Mouse (Mus musculus): Measurements from ENCODE around the gene Cd2bp2.
"Not testable (repeated sequence)": the region's sequence is repeated elsewhere in the genome, so short reads cannot be mapped to it uniquely, and the experiment has no call there.

Cd2bp2 gene

DNA sequence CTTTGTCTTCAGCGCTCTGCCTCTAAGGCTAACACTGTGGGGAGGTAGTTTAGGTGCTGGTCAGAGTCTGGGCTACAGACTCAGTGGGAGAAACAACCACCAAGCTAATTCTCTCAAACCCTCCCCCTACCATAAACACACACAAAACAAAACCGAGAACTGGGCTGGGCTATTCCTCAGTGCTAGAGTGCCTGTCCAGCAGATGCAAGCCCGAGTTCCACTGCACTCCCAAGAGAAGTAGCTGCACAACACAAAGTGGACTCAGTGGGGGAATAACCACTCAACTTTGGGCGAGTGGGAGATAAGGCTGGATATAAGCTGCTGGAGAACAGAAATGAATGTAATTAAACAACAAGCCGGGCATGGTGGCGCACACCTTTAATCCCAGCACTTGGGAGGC is 5.2 kb downstream of the Cd2bp2 start:
- no peak for DNase-seq (ENCODE audit: low spot score in 2 of 2)

DNA sequence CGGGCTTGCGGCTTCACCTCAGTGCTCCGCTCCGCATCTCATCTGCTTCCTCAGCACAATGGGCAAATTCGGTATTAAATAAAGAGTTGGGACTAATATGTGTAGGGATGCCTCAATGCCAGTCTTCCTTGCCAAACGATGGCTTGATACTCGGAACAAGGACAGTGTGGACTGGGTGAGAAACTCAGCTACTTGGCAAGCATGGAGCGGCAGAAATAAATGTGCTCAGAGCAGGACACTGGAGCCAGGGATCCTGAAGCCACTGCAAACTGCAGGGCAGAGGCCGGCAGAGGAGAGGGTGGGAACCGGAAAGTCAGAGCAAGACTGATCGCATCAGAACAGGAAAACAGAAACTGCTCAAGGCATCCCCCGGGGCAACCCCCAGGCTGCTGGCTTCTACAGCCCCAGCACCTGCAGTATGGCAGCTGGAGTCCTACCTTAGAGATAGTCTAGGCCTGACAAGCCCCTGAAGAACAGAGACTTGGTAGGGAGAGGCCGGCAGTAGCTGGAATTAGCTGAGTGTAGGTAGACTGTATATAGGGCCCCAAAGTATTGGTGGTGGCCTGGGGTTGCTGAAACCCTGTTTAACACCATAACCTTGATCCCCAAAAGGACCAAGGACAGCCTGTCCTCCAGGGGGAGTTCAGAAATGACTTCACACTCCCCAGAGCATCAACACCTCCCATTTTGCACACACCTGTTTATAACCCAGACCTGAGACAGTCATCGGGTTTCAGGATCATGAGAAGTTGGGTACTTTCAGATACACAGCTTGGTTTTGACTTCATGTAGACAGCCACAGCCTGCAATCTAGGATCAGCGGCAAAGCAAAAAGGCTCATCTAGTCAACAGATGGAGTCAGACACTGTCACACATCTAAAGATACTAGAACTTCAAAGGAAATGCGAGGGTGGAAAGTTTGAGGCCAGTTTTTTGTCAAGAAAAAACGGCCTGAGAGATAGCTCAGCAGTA is 7.3 kb downstream of the Cd2bp2 start:
- peak in 1 of 2 experiments; percentile 44 for DNase-seq (ENCODE audit: low spot score in 2 of 2)

DNA sequence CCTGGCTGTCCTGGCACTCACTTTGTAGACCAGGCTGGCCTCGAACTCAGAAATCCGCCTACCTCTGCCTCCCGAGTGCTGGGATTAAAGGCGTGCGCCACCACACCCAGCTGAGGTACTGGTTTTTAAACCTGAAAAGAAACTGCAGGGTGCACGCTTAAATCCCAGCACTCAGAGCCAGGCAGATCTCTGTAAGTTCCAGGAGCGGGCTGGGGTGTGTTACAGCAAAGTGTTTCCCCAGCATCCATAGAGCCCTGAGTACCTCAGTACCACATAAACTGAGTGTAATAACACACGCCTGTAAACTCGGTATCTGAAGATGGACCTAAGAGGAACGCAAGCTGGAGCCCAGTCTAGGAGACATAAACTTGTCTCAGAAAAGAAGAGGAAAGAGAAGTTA is 8.5 kb downstream of the Cd2bp2 start:
- no peak for DNase-seq (ENCODE audit: low spot score in 2 of 2)

DNA sequence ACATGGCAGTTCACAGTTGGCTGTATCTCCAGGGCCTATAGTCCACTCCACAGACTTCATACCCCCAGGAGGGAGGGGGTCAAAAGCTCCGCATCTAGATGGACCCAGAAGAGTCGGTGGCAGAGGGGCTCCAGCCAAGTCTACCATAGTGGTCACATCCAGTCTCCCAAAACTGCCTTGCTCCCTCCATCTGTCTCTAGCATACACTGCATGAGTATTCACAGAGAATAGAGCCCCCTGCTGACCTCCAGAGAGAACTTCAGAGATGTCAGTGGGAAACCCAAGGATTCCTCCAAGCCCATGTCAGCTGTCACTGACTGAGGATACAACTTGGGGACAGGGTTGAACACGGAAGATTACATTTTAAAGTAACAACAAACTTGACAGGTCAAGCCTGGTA is 10.2 kb downstream of the Cd2bp2 start:
- peak in 1 of 2 experiments; percentile 41 for DNase-seq (ENCODE audit: low spot score in 2 of 2)

DNA sequence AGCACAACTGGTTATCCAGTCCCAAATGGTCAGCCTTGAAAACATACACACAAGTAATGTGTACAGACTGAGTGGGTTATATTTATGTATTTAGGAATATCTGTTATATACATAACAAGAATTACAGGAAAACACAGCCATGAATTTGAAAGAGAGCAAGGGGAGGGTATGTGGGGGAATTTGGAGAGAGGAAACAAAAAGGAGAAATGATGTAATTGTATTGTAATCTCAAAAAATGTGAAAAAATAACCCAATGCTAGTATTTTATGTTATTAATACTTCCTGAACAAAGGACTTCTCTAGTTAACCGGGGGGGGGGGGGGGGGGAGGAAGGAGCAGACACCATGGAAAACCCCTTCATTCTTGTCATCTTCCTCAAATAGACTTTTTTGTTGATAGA is 11.1 kb downstream of the Cd2bp2 start:
- no peak for DNase-seq (ENCODE audit: low spot score in 2 of 2)

DNA sequence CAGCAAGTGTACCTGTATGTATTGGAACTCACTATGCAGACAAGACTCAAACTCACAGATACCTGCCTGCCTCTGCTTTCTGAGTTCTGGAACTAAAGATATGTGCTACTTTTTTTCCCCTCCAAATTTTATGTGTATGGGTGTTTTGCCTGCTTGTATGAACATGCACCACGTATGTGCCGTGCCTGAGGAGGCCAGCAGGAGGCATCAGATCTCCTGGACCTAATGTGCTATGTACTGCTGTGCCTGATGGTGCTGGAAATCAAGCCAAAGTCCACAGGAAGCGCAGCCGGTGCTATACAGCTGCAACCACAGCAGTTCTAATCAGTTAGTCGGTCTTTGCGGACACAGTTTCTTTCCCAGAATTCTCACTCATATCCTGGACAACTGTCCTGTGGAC is 12.0 kb downstream of the Cd2bp2 start:
- DNase-seq (ENCODE audit: low spot score in 2 of 2) = peak in 1 of 2 experiments; percentile 69

DNA sequence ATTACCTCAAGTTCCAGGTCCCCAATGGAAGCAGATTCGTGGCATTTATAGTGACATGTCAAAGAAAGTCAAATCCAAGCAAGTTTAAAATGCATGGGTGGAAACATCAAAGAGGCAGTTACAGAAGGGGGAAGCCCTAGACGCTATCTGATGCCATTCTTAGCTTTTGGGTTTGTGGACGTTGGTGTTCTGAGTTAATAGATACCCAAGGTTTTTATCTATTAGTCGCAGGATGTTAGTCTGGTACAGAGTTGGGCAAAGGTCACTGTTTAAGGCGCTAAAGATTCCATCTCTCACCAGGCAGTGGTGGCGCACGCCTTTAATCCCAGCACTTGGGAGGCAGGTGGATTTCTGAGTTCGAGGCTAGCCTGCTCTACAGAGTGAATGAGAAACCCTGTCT is 12.5 kb downstream of the Cd2bp2 start:
- DNase-seq (ENCODE audit: low spot score in 2 of 2) = no peak

DNA sequence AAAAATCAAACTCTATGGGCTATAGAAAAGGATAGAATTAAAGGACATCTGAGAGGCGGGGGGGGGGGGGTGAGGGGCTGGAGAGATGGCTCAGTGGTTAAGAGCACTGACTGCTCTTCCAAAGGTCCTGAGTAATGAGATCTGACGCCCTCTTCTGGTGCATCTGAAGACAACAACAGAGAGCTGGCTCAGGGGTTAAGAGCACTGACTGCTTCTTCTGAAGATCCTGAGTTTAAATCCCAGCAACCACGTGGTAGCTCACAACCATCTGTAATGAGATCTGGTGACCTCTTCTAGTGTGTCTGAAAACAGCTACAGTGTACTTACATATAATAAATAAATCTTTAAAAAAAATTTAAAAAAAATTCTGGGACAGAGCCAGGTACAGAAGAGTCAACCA is 14.1 kb downstream of the Cd2bp2 start:
- DNase-seq (ENCODE audit: low spot score in 2 of 2) = not testable (repeated sequence)

DNA sequence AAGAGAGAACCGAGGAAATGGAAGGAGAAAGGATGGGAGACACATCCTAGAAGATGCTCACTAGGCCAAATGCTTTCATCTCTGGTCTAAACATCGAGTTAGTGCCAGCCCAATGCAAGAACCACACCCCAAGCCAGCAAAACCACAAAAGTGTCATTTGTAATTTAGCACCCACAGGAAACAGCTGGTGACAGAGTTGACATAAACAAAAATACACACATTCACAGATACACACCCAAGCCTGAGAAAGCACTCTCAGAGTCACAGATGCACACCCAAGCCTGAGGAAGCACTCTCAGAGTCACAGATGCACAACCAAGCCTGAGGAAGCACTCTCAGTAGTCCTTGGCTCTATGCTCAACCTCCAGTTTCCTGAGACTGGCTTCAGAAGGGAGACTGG is 15.1 kb downstream of the Cd2bp2 start:
- peak in 1 of 2 experiments; percentile 47 for DNase-seq (ENCODE audit: low spot score in 2 of 2)

DNA sequence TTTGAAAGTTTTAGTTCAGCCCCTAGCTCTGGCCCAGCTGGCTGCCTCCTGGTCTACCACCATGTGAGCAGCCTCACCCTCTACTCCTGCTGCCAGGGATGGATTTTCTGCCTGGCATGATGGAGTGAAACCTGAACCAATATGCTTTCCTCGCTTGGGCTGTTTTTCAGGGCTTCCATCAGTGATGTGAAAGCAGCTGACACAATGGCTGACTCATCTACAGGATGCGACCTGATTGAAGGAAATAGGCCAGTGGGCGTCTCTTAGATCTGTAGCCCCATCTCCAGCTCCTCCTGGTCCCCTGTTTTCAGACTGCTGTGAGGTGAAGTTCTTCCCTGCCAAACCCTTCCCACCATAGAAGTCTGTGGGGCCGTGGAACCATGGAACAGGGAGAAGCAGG is 18.9 kb downstream of the Cd2bp2 start:
- no peak for DNase-seq (ENCODE audit: low spot score in 2 of 2)

DNA sequence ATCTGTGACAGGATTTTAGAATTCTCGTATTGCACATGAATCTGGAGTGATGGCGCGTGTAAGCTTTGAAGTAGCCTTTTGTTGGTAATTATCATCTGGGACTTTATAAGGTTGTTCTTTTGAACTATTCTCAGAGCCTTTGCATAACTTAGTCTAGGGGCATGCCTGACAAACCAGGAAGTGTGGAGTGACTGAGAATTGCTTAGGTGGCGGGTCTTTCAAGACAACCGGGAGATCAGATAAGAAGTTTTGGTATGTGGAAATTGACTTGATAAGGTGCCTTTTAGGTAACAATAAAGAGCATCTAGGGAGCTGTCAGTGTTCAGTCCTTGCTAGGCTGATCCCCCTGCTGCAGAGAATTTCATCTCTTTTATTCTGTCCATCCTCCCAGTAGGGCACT is 29.3 kb downstream of the Cd2bp2 start:
- DNase-seq (ENCODE audit: low spot score in 2 of 2) = no peak

DNA sequence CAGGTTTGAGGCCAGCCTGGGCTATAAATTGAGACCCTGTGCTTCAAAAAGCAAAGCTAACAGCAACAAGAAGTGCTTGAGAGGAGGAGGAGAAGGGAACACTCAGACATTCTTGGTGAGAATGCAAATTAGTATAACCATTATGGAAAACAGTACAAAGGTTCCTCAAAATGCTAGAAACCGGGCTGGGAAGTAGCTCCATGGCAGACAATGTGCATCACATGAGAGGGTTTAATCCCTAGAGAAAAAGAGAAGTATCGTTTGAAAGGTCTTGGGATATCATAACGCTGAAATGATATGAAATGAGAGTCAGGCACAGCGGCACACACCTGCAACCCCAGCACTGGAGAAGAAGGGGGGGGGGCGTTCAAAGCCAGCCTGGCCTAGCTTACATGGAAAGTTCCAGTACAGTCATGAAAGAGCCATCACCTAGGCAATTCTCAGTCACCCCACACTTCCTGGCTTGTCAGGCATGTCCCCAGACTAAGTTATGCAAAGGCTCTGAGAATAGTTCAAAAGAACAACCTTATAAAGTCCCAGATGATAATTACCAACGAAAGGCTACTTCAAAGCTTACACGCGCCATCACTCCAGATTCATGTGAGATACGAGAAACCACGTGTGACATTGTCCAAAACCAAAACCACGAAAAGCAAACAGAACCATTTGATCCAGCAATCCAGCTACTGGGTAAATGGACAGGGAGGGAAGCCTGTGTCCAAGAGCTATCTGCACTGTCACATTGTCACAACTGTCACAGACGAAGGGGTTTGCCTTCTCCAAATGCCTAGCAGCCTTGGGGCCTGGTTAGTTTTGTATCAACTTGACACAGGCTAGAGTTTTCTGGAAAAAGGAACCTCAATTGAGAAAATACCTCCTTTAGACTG is 30.0 kb downstream of the Cd2bp2 start:
- DNase-seq (ENCODE audit: low spot score in 2 of 2) = no peak

DNA sequence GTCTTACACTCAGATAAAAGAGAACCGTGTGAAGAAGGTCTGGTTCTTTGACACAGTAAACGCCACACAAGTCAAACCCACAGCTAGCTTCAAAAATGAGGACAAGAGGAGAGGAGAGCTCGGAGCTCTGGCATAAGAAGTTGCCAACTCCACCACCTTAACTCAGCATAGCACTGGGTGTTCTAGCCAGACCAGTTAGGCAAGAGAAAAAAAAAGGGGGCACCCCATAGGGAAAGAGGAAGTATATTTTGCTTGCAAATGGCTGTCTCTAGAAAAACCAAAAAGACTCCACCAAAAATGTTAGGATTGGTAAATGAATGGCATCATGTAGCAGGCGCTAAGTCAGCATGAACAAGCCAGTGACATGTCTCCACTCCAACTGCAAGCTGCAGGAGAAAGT is 31.8 kb downstream of the Cd2bp2 start:
- no peak for DNase-seq (ENCODE audit: low spot score in 2 of 2)

DNA sequence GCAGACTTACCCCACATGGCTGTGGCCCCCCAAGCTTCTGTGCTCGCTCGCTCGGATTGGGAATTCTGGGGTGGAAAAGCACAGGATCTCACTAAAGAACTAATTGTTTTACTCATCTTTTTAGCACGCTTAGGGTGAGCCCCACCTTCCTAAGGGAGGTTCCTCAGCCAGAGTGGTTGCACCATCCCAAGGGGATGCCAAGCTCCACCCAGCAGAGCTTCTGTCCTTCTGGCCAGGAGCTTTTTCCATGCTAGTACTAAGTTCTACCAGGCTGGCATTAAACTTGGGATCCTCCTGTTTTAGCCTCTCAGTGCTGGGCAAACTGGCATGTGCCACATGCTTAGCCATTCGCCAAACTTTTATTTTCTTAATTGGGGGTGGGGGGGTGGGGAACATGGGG is 33.3 kb downstream of the Cd2bp2 start:
- no peak for DNase-seq (ENCODE audit: low spot score in 2 of 2)

DNA sequence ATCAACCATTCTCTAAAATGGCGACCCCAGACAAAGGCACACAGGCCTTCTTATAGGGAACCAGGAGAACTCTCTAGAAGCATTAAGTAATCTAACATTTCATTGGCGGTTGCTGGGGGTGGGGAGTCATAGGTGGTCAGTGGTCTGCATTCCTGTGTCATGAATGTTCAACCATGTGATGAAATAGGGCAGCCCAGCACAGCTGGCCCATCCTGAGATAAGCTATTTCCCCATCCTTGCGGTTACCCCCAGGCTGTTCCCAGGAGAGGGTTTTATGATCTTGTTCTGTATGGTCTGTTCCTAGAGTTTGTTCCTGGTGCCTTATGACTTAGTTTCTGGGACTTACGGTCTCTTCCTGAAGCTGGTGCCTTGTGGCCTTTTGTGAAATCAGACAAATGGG is 38.3 kb downstream of the Cd2bp2 start:
- no peak for DNase-seq (ENCODE audit: low spot score in 2 of 2)

DNA sequence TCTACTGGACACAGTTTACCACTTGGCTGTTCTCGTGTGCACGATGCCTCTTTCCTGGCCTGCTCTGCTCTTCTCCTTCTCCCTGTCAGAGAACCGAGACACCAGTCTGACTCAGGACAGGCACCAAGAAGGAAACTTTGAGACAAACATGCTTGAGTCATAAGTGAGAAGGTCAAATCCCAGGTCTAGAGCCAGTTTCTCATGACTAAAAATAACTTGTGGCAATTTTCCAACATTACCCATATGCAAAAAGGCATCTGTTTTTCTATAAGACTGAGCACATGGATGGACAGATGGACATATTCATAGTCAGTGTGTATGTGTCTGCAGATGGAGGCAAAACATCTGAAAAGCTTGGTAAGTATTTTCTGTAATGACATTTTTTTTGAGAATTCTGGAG is 42.4 kb downstream of the Cd2bp2 start:
- no peak for DNase-seq (ENCODE audit: low spot score in 2 of 2)

DNA sequence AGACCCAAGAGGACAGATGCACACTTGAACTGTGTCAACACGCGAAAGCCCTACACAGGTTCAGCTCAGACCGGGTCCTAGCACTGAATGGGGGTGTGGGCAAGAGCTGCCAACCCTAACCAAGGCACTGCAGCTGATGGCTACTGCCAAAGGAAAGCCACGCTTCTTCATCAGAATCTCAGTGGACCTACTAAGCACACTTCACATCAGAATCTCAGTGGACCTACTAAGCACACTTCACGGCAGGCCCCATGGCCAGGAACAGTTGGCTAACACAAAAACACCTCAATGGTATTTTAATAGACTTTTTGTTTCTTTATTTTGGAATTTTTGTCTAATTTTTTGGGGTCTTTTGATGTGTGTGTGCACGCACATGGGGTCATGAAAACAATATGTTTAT is 43.4 kb downstream of the Cd2bp2 start:
- no peak for DNase-seq (ENCODE audit: low spot score in 2 of 2)

DNA sequence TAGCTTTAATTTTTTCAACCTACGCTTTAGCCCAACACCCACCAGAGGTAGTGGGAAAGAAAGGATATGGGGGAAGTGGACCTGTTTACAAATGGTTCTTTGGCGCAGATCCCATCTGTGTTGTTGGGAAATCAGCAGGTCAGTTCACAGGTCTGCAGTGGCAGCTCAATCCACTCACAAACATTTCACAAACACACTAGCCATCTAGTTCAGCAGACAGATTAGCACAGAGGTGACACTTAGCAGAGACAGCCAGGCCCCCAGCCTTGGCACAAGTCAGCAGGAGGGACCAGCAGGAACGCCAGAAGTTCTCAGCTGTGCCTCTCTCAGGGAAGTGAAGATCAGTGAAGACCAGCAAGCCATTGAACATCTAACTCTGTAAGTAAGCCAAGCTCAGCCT is 47.9 kb downstream of the Cd2bp2 start:
- DNase-seq (ENCODE audit: low spot score in 2 of 2) = no peak

DNA sequence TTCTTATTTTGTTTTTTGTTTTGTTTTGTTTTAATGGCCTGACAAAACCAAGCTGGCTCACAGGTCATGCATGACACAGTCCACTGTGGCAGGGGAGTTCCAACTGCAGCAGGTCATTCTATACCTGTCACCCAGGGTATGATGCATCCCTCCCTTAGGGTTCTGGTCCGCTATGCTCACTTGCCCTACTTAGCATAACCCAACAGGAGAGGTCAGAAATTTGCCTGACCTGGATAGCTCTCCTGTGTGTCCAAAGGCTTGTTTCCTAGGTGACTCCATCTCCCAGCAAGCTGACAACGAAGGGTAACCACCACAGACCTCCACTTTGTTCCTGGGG is 49.6 kb downstream of the Cd2bp2 start:
- no peak for DNase-seq (ENCODE audit: low spot score in 2 of 2)

DNA sequence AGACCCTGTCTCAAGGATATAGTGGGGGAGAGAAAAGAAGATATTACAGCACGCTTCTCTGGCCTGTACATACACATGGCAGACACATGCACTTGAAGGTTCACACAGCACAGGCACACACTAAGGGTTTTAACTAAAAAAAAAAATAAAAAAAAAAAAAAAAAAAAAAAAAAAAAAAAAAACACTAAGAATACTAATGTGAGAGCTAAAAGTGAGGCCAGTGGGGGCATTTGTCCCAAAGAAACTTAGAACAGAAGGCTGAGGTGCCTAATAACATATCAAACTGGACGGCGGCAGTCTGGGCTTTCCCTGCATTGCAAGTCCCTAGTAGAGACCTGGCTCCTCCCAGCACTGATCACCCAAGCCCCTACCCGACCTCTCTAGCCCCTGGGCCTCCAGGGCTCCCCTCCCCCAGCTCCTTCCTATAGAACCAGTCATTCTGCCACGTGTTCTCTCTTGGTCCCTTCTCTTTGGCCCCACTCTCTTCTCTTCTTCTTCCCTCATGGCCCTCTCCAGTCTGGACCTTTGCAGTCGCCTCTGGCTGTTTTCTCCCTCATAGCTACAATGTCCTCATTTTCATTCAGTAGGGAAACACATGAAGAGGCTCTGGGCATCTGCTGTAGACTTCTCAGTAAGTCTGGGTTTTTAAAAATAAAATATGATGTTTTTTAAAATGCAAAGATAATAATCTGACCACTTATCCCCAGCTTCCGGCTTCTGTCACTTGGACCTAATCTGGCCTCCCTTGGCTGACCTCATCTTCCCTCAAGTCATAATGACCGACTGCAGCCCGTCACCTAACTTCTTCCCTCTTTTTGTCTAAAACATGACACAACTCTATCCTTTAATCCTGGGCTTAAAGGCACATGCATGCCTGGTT is 50.2 kb downstream of the Cd2bp2 start:
- no peak for DNase-seq (ENCODE audit: low spot score in 2 of 2)

DNA sequence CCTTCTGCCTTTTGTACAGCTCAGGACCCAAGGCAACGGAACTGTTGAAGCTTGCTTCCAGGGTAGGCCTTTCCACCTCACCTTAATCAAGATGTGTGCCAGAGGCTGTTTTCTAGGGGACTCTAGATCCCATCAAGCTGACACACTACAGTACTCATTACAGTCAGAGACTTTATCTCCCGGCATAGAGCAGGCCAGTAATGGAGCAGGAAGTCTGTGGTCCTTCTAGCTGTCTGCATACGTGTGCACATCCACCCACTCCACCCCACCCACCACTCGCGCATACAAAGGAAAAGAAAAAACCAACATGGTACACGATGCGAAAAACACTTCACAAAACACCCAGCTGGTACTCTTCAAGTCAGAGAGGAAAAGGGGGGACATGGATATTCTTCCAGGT is 51.4 kb downstream of the Cd2bp2 start:
- no peak for DNase-seq (ENCODE audit: low spot score in 2 of 2)

DNA sequence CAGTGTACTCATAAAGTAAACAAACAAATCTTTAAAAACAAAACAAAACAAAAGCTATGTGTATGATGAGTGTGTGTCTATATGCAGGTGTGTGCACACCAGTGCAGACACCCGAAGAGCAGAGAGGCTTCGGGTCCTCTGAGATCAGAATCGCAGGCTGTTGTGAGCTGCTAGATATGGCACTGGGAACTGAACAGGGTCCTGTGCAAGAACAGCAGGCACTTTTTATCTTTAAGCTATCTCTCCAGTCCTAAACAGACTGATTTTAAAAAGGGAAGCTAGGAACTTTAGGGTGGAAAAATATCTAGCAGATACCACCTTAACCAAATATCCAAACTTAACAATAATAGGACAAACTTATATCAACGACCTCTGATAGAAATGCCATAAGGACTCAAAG is 53.2 kb downstream of the Cd2bp2 start:
- DNase-seq (ENCODE audit: low spot score in 2 of 2) = no peak
